Mouse (Mus musculus): ENCODE results near the gene Sept1. TPM values are rescaled to one million over a fixed set of nuclear protein-coding genes. Genes with fewer than 3 reads are reported as not detected.

Gene Sept1
- polyA plus RNA-seq, 1 experiment: 280 TPM

GRCm38 (mm10) chr7:127263526-127263925 lies 30.6 kb upstream of the Sept1 start:
- Histone ChIP-seq H3K27ac (ENCODE audit: insufficient read depth, low read length) (no peak overlapping the region), H3K27me3 (ENCODE audit: control insufficient read depth, insufficient read depth, low read length) (no peaks in the 10 kb centered on the region), H3K4me3 (ENCODE audit: extremely low read depth, insufficient read depth, insufficient read length) (no peak overlapping the region), H3K36me3 (ENCODE audit: control insufficient read depth, insufficient read depth, low read length) (no peaks in the 10 kb centered on the region), H3K4me1 (ENCODE audit: control insufficient read depth, insufficient read depth, insufficient read length) (no peaks in the 10 kb centered on the region; the same call in 1 of the 2 replicates)
- no peak for DNase-seq (ENCODE audit: low read depth in 1 of 2, low spot score in 2 of 2)
- no peak for TF ChIP-seq CTCF (IDR thresholded peaks at IDR 0.05; ENCODE audit: extremely low read depth, insufficient read depth, insufficient read length, insufficient replicate concordance)
- TF ChIP-seq POLR2A (IDR thresholded peaks at IDR 0.05; ENCODE audit: low read depth, low read length): no peak
- 91% methylated on average over 3 of the region's 3 CpGs for WGBS

GRCm38 (mm10) chr7:127262218-127262961 lies 29.5 kb upstream of the Sept1 start:
- 84% methylated on average over 10 of the region's 10 CpGs for WGBS
- no peaks in the 10 kb centered on the region for H3K27me3 ChIP-seq (ENCODE audit: control insufficient read depth, insufficient read depth, low read length)

GRCm38 (mm10) chr7:127260309-127261111 lies 27.6 kb upstream of the Sept1 start, which contains the start of gene Dctpp1:
Gene Dctpp1 (minus strand): TSS chr7:127260709.
- WGBS: under 1% methylated on average over 50 of the region's 50 CpGs
- no peaks in the 10 kb centered on the region; the same call in 1 of the 2 replicates for H3K4me1 ChIP-seq (ENCODE audit: control insufficient read depth, insufficient read depth, insufficient read length)
- DNase-seq (ENCODE audit: low read depth in 1 of 2, low spot score in 2 of 2): peak; percentile 97 to 98
- peak within 1 kb of the TSS; percentile 90 for H3K4me3 ChIP-seq (ENCODE audit: extremely low read depth, insufficient read depth, insufficient read length)
- H3K36me3 ChIP-seq (ENCODE audit: control insufficient read depth, insufficient read depth, low read length): no peaks in the 10 kb centered on the region
- peak within 1 kb of the TSS; percentile 48 for H3K27ac ChIP-seq (ENCODE audit: insufficient read depth, low read length)
- H3K27me3 ChIP-seq (ENCODE audit: control insufficient read depth, insufficient read depth, low read length): no peaks in the 10 kb centered on the region
- TF ChIP-seq POLR2A (IDR thresholded peaks at IDR 0.05; ENCODE audit: low read depth, low read length) (no peak; the same call in 1 of the 2 replicates), CTCF (IDR thresholded peaks at IDR 0.05; ENCODE audit: extremely low read depth, insufficient read depth, insufficient read length, insufficient replicate concordance) (peak; percentile 77; the same call in 1 of the 2 replicates)

More at GRCm38 (mm10) chr7:127262218-127262961, 29.5 kb upstream of the Sept1 start:
- Histone ChIP-seq H3K4me3 (ENCODE audit: extremely low read depth, insufficient read depth, insufficient read length) (no peak overlapping the region), H3K36me3 (ENCODE audit: control insufficient read depth, insufficient read depth, low read length) (no peaks in the 10 kb centered on the region), H3K4me1 (ENCODE audit: control insufficient read depth, insufficient read depth, insufficient read length) (no peaks in the 10 kb centered on the region; the same call in 1 of the 2 replicates), H3K27ac (ENCODE audit: insufficient read depth, low read length) (no peak overlapping the region)
- DNase-seq (ENCODE audit: low read depth in 1 of 2, low spot score in 2 of 2): no peak
- TF ChIP-seq CTCF (IDR thresholded peaks at IDR 0.05; ENCODE audit: extremely low read depth, insufficient read depth, insufficient read length, insufficient replicate concordance) (no peak), POLR2A (IDR thresholded peaks at IDR 0.05; ENCODE audit: low read depth, low read length) (no peak)

GRCm38 (mm10) chr7:127259186-127259905 lies 26.4 kb upstream of the Sept1 start:
- Histone ChIP-seq H3K4me1 (ENCODE audit: control insufficient read depth, insufficient read depth, insufficient read length) (peaks cover 2% of the 10 kb centered on the region; the same call in 1 of the 2 replicates), H3K4me3 (ENCODE audit: extremely low read depth, insufficient read depth, insufficient read length) (no peak overlapping the region), H3K27ac (ENCODE audit: insufficient read depth, low read length) (no peak overlapping the region), H3K36me3 (ENCODE audit: control insufficient read depth, insufficient read depth, low read length) (no peaks in the 10 kb centered on the region), H3K27me3 (ENCODE audit: control insufficient read depth, insufficient read depth, low read length) (no peaks in the 10 kb centered on the region)
- WGBS: 73% methylated on average over 8 of the region's 8 CpGs
- TF ChIP-seq POLR2A (IDR thresholded peaks at IDR 0.05; ENCODE audit: low read depth, low read length) (no peak), CTCF (IDR thresholded peaks at IDR 0.05; ENCODE audit: extremely low read depth, insufficient read depth, insufficient read length, insufficient replicate concordance) (no peak)
- DNase-seq (ENCODE audit: low read depth in 1 of 2, low spot score in 2 of 2): no peak

DNA sequence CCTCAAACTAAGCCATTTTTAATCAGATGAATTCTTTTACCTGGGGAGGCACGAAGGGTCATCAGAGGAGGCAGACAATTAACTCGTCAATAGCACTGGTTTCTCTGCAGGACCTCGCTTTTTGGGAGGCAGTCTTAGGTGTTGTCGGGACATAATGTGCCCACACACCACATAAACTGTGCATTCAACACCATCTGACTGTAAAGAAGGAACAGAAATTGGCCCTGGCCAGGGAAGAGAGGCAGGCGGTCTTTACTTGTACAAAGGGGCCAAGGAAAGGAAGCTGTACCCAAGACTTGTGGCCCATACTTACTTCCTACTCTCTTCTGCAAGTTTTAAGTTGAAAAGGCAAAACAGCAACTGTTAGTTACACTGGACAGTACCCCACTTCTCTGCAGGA lies 23.6 kb upstream of the Sept1 start:
- Histone ChIP-seq H3K27ac (ENCODE audit: insufficient read depth, low read length) (no peak overlapping the region), H3K36me3 (ENCODE audit: control insufficient read depth, insufficient read depth, low read length) (no peaks in the 10 kb centered on the region), H3K4me1 (ENCODE audit: control insufficient read depth, insufficient read depth, insufficient read length) (peaks cover 5% of the 10 kb centered on the region), H3K4me3 (ENCODE audit: extremely low read depth, insufficient read depth, insufficient read length) (no peak overlapping the region), H3K27me3 (ENCODE audit: control insufficient read depth, insufficient read depth, low read length) (no peaks in the 10 kb centered on the region)
- no peak for DNase-seq (ENCODE audit: low read depth in 1 of 2, low spot score in 2 of 2)
- no peak for TF ChIP-seq POLR2A (IDR thresholded peaks at IDR 0.05; ENCODE audit: low read depth, low read length)
- no peak for TF ChIP-seq CTCF (IDR thresholded peaks at IDR 0.05; ENCODE audit: extremely low read depth, insufficient read depth, insufficient read length, insufficient replicate concordance)
- WGBS: 78% methylated on average over 5 of the region's 5 CpGs

DNA sequence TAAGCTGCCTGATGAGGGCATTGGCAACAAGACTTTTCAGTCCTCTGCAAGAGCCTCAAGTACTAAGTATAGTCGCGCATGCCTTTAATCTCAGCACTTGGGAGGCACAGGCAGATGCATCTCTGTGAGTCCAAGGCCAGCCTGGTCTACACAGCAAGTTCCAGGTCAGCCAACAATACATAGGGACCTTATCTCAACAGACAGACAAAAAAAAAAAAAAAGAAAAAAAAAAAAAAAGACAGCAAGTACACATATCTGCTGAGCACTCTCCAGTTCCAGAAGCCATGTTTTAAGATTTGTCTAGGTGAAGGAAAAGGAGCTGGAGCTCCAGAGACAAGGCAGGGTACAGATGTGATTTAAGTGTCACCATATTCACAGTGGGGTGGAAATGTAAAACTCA lies 23.0 kb upstream of the Sept1 start:
- Histone ChIP-seq H3K27ac (ENCODE audit: insufficient read depth, low read length) (no peak overlapping the region), H3K27me3 (ENCODE audit: control insufficient read depth, insufficient read depth, low read length) (no peaks in the 10 kb centered on the region), H3K36me3 (ENCODE audit: control insufficient read depth, insufficient read depth, low read length) (no peaks in the 10 kb centered on the region), H3K4me3 (ENCODE audit: extremely low read depth, insufficient read depth, insufficient read length) (no peak overlapping the region), H3K4me1 (ENCODE audit: control insufficient read depth, insufficient read depth, insufficient read length) (peaks cover 5% of the 10 kb centered on the region)
- 75% methylated on average over 2 of the region's 2 CpGs for WGBS
- TF ChIP-seq CTCF (IDR thresholded peaks at IDR 0.05; ENCODE audit: extremely low read depth, insufficient read depth, insufficient read length, insufficient replicate concordance) (no peak), POLR2A (IDR thresholded peaks at IDR 0.05; ENCODE audit: low read depth, low read length) (no peak)
- no peak for DNase-seq (ENCODE audit: low read depth in 1 of 2, low spot score in 2 of 2)

Measured in spleen, adult 2 months (tissue).